Mouse (Mus musculus) stomach, postnatal 0 days (tissue): ENCODE measurements around the gene Dhx15. TPM values are rescaled to one million over a fixed set of nuclear protein-coding genes. Genes with fewer than 3 reads are reported as not detected.

ENCODE experiments used
- ATAC-seq: fragments of 200-750 bp; cut with Nextera tagmentation; 2 replicates; pipeline ENCODE4 v1.8.0; 2017; ENCODE audit not compliant: low FRiP score, low TSS enrichment
- DNase-seq: peaks from one replicate; pipeline ENCODE4 v3.0.0-alpha.2; 2016; ENCODE audit warnings: low spot score
- H3K27ac ChIP-seq: fragments of 300-500 bp; sonication (generic); replicated peaks from 2 replicates; pipeline ENCODE4 v1.5.1; 2014; ENCODE audit warnings: mild to moderate bottlenecking, control low read depth
- H3K27me3 ChIP-seq: fragments of 300-500 bp; sonication (generic); 2 replicates; pipeline ENCODE4 v1.6.1; 2014; ENCODE audit warnings: low read length; ENCODE audit not compliant: control insufficient read depth, insufficient read depth
- H3K36me3 ChIP-seq: fragments of 300-500 bp; sonication (generic); 2 replicates; pipeline ENCODE4 v1.6.1; 2014; ENCODE audit warnings: low read length, mixed read lengths; ENCODE audit not compliant: control insufficient read depth, insufficient read depth
- H3K4me1 ChIP-seq: fragments of 300-500 bp; sonication (generic); replicated peaks from 2 replicates; pipeline ENCODE4 v1.6.1; 2014; ENCODE audit warnings: antibody characterized with exemption; ENCODE audit not compliant: control insufficient read depth, insufficient read depth
- H3K4me2 ChIP-seq: fragments of 300-500 bp; sonication (generic); replicated peaks from 2 replicates; pipeline ENCODE4 v1.6.1; 2014; ENCODE audit warnings: low read depth, mild to moderate bottlenecking, control low read depth, moderate library complexity
- H3K4me3 ChIP-seq: fragments of 300-500 bp; sonication (generic); 2 replicates; pipeline ENCODE4 v1.5.1; 2014; ENCODE audit warnings: low read depth, low read length, control low read depth
- H3K9ac ChIP-seq: fragments of 300-500 bp; sonication (generic); 2 replicates; pipeline ENCODE4 v1.6.1; 2014; ENCODE audit warnings: mild to moderate bottlenecking, low read length, control low read depth, mixed read lengths
- H3K9me3 ChIP-seq: fragments of 300-500 bp; sonication (generic); 2 replicates; pipeline ENCODE4 v1.6.1; 2016; ENCODE audit warnings: low read length; ENCODE audit not compliant: control insufficient read depth
- CTCF ChIP-seq: IDR thresholded peaks from 2 replicates; pipeline ENCODE4 v1.5.1; 2016; ENCODE audit warnings: antibody characterized with exemption, low read depth, mild to moderate bottlenecking, moderate library complexity
- EP300 ChIP-seq: optimal IDR thresholded peaks from 2 replicates; pipeline ENCODE3; 2016; ENCODE audit warnings: antibody characterized with exemption
- WGBS: fragments of 180-500 bp; shearing (Covaris S2); extraction: QIAGEN DNeasy Blood & Tissue Kit; methylation state at CpG from one replicate; pipeline ENCODE4 v1.1.7; 2014; 5-methylcytosine and 5-hydroxymethylcytosine counted together
- polyA plus RNA-seq: library from polyadenylated mRNA; unstranded; fragments of >200 nt; fragmentation: Nextera tagmentation; extraction: Ambion mirVana; gene quantifications from 2 replicates; pipeline ENCODE4 v1.2.1, GENCODE M21; 2015

Gene Dhx15
- polyA plus RNA-seq, 1 experiment from 2014 or later: 54.9 TPM

DNA sequence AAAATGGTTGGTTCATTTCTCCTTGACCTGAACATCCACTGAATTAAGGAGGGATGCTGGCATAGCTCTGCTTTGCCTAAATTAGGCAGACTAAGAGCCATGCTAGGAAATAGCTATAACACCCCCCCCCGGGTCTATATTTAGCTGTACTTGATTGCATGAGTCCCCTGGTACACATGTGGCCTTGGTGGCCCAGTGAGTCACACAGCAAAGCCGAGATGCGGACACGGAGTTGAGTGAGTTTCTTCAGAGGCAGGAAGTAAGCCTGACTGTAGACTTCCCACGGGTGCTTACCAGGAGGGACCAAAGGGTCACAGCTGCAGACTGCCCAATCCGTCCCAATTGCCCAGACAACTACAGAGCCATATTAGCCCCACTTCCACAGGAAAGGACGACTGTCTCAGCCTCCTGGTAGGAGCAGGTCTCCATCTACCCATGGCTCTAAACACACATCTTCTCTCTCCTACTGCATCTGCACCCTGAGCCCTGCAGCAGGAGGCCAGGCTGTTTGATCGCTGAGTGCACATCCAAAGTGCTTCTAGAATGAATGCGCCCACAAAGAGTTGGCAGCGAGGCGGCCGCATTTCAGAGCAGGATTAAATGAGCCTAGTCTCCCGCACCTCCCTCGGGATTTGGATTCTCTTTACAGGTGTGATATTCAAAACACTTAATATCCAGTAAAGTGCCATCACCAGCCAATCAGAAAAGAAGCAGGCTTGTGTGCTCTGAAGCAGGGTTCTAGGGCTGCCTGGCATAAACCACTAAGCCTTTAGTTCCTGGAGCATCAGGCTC is 29.9 kb upstream of the Dhx15 start:
- no peak for DNase-seq
- H3K27me3 ChIP-seq: no peaks in the 10 kb centered on the region
- H3K27ac ChIP-seq: no peak overlapping the region
- H3K9ac ChIP-seq: no peak overlapping the region
- TF ChIP-seq EP300 (no peak), CTCF (no peak)
- 71% methylated on average over 14 of the region's 14 CpGs for WGBS
- H3K36me3 ChIP-seq: no peaks in the 10 kb centered on the region
- H3K4me1 ChIP-seq: no peaks in the 10 kb centered on the region
- ATAC-seq: 0 out of 2 replicates have a peak, but pooled peaks have one; percentile 40
- H3K4me2 ChIP-seq: no peak overlapping the region
- no peaks in the 10 kb centered on the region for H3K9me3 ChIP-seq
- no peak overlapping the region for H3K4me3 ChIP-seq

DNA sequence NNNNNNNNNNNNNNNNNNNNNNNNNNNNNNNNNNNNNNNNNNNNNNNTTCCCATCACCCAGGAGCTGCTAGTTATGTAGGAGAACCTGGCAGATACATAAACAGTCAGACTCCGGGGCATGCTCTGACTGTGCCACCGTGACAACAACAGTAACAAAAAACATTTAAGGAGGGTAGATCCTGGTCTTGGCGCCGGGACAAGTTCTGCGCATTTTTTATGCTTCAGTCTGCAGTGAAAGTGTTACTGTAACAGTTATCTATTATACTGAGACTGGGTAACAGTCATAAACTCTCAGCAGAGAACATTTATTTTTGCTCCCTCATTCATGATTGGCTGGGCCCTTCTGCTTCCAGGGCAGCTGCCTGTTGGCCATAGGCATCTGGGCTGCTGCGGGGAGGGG is 27.9 kb upstream of the Dhx15 start:
- Histone ChIP-seq H3K4me2 (no peak overlapping the region), H3K9me3 (no peaks in the 10 kb centered on the region), H3K36me3 (no peaks in the 10 kb centered on the region), H3K9ac (no peak overlapping the region), H3K27me3 (no peaks in the 10 kb centered on the region), H3K4me3 (no peak overlapping the region), H3K4me1 (no peaks in the 10 kb centered on the region), H3K27ac (no peak overlapping the region)
- DNase-seq (no peak), ATAC-seq (no peak)
- WGBS: 45% methylated on average over 6 of the region's 6 CpGs
- TF ChIP-seq EP300 (no peak), CTCF (no peak)

DNA sequence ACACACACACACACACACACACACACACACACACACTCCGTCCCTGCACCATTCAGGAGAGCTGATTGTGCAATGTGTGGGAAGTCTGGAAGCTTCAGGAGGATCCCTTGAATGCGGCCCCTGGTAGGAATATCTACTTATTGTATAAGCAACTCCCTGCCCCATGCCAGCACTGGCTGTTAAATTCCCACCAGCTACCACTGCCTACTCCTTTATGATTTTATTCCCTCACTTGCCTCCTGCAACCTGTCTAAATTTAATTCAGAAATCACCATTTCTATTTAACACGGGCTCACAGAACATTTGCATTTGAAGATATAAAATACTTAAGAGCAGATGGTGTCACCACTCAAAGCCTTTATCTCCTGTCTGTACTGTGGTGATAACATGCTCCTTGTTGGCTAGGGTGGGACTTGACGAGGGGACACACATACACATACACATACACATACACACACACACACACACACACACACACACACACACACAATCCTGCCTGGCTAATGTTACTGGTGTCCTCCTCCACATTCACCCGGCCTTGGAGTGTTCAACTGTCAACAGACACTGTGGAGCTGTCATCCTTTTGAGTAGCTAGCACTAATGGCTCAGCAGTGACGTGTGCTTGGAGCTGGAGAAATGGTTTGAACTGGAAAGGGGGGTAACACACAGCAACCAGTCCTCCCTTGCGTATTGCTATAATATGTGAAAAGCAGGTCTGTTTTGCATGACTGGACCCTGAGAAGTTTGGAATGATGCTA is 23.0 kb upstream of the Dhx15 start:
- H3K27me3 ChIP-seq: no peaks in the 10 kb centered on the region
- H3K36me3 ChIP-seq: no peaks in the 10 kb centered on the region
- H3K4me3 ChIP-seq: no peak overlapping the region
- ATAC-seq (no peak), DNase-seq (no peak)
- no peak overlapping the region for H3K4me2 ChIP-seq
- WGBS: 75% methylated on average over 7 of the region's 7 CpGs
- H3K9ac ChIP-seq: no peak overlapping the region
- TF ChIP-seq CTCF (no peak), EP300 (no peak)
- no peaks in the 10 kb centered on the region for H3K9me3 ChIP-seq
- H3K4me1 ChIP-seq: no peaks in the 10 kb centered on the region
- no peak overlapping the region for H3K27ac ChIP-seq

DNA sequence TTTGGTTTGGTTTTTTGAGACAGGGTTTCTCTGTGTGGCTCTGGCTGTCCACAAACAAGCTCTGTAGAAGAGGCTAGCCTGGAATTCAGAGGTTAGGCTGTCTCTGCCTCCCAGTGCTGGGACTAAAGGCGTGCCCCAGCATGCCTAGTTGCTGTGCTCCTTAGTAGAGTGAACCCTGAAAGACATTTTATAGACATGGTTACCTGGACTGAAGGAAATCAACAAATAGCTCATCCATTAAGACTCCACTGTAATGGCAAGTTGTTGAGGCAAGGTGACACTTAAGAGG is 810 bp upstream of the Dhx15 start:
- ATAC-seq (no peak), DNase-seq (no peak)
- 31% methylated on average over 1 of the region's 1 CpGs for WGBS
- Histone ChIP-seq H3K4me2 (peak overlapping the region; percentile 70), H3K4me1 (0 out of 2 replicates have a peak, but pooled peaks cover 4% of the 10 kb centered on the region), H3K9ac (0 out of 2 replicates have a peak overlapping the region, but pooled peaks have one; percentile 43), H3K4me3 (peak overlapping the region; percentile 99), H3K27ac (peak overlapping the region; percentile 77), H3K27me3 (no peaks in the 10 kb centered on the region), H3K36me3 (no peaks in the 10 kb centered on the region), H3K9me3 (no peaks in the 10 kb centered on the region)
- TF ChIP-seq CTCF: no peak
- TF ChIP-seq EP300: no peak

DNA sequence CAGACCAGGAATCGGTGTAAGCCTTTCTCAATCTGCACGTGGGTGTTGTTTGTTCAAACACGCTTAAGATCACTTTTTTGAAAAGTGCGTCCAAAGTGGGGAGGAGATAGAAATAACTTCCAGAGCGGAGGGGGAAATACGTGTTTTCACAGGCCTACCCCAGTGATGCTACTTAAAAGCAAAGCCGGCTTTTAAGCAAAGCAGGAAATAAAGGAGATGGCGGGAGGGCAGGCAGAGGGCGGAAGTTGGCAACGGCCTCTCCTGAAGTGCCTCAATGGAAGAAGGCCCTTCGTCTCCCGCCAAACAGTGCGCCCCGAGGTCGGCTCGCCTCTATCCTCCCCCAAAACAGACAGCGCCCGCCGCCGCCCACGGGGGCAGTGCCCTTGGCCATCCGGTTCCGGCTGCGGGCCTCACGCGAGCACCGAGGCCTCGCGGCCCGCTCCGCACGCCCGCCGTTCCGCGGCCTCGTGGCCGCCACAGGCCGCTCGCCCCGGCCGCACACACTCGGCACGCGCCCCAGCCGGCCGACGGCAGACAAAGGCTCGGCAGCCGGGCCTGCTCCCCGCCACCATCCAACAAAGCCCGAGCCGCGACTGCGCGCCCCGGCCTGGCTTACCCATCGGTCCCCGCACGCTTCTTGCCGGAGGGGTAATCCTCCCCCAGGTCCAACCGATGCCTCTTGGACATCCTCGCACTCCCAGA is 499 bp downstream of the Dhx15 start:
- H3K9me3 ChIP-seq: no peaks in the 10 kb centered on the region
- TF ChIP-seq CTCF: peak; percentile 31; the same call in 1 of the 2 replicates
- TF ChIP-seq EP300: no peak
- peak overlapping the region; percentile 99 for H3K4me3 ChIP-seq
- peak overlapping the region; percentile 99 for H3K9ac ChIP-seq
- ATAC-seq: peak; percentile 71
- no peaks in the 10 kb centered on the region for H3K36me3 ChIP-seq
- peak; percentile 66 for DNase-seq
- H3K4me1 ChIP-seq: 0 out of 2 replicates have a peak, but pooled peaks cover 4% of the 10 kb centered on the region
- WGBS: 1% methylated on average over 55 of the region's 63 CpGs
- no peaks in the 10 kb centered on the region for H3K27me3 ChIP-seq
- H3K4me2 ChIP-seq: peak overlapping the region; percentile 67
- peak overlapping the region; percentile 98 for H3K27ac ChIP-seq
